Mouse (Mus musculus) forebrain, embryonic 16.5 days (tissue): ENCODE measurements around the gene P2rx3. TPM values are rescaled to one million over a fixed set of nuclear protein-coding genes. Genes with fewer than 3 reads are reported as not detected.

Experiments
- ATAC-seq: fragments of 200-750 bp; cut with Nextera tagmentation; 2 replicates; pipeline ENCODE4 v1.8.0; 2017; ENCODE audit warnings: mild to moderate bottlenecking, moderate library complexity
- H3K27ac ChIP-seq: fragments of 300-500 bp; sonication (generic); 2 replicates; pipeline ENCODE4 v1.5.1; 2014; ENCODE audit warnings: low read length, control low read depth
- H3K27me3 ChIP-seq: fragments of 300-500 bp; sonication (generic); replicated peaks from 2 replicates; pipeline ENCODE4 v1.6.1; 2014; ENCODE audit warnings: low read length; ENCODE audit not compliant: control insufficient read depth, insufficient read depth
- H3K36me3 ChIP-seq: fragments of 300-500 bp; sonication (generic); 2 replicates; pipeline ENCODE4 v1.6.1; 2014; ENCODE audit not compliant: control insufficient read depth, insufficient read depth
- H3K4me1 ChIP-seq: fragments of 300-500 bp; sonication (generic); replicated peaks from 2 replicates; pipeline ENCODE4 v1.6.1; 2014; ENCODE audit warnings: low read length; ENCODE audit not compliant: control insufficient read depth, insufficient read depth
- H3K4me2 ChIP-seq: fragments of 300-500 bp; sonication (generic); 2 replicates; pipeline ENCODE4 v1.6.1; 2014; ENCODE audit warnings: mild to moderate bottlenecking, low read length, control low read depth
- H3K4me3 ChIP-seq: fragments of 300-500 bp; sonication (generic); replicated peaks from 2 replicates; pipeline ENCODE4 v1.5.1; 2014; ENCODE audit warnings: mild to moderate bottlenecking, low read length, control low read depth
- H3K9ac ChIP-seq: fragments of 300-500 bp; sonication (generic); replicated peaks from 2 replicates; pipeline ENCODE4 v1.6.1; 2014; ENCODE audit warnings: low read depth, low read length, control low read depth
- H3K9me3 ChIP-seq: fragments of 300-500 bp; sonication (generic); 2 replicates; pipeline ENCODE4 v1.6.1; 2016; ENCODE audit warnings: low read length; ENCODE audit not compliant: control insufficient read depth
- WGBS: fragments of 180-500 bp; shearing (Covaris S2); extraction: QIAGEN DNeasy Blood & Tissue Kit; methylation state at CpG from one replicate; pipeline ENCODE4 v1.1.7; 2014; 5-methylcytosine and 5-hydroxymethylcytosine counted together
- polyA plus RNA-seq: library from polyadenylated mRNA; unstranded; fragments of >200 nt; fragmentation: Nextera tagmentation; extraction: Ambion mirVana; gene quantifications from 2 replicates; pipeline ENCODE4 v1.2.1, GENCODE M21; 2015

P2rx3 gene
- polyA plus RNA-seq, 1 experiment from 2014 or later: 1.1 TPM

DNA sequence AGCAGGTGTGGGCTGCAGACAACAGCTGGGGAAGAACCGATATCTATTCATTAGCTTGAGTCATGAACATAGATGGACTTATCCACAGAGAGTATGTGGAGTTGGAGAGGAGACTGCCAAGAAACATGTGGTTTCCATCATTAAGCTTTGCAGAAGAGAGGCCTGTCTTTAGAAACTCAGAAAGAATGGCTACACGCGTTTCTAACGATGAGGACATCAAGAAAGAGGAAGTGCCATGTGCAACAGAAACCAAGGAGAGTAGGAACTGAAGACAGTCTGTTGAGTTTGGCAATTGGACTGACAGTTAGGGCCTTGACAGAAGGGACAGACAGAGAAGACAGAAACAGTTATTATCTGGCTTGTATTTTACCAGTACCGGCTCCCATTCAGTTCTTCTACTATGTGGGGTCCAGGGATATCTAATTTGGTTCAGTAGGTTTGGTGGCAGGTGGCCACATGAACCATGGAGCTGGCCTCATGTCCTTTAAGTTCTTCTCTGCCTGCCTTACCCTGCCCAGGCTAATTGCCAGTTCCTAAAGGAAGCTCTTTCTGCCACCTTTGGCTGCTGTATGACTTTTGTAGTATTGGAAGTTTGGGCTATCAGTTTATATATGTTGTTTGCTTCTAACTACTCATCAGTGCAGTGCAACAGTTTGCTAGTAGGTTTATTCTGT is 69.8 kb downstream of the P2rx3 start:
- Histone ChIP-seq H3K9ac (no peak overlapping the region), H3K36me3 (no peaks in the 10 kb centered on the region), H3K4me1 (no peaks in the 10 kb centered on the region), H3K27ac (no peak overlapping the region), H3K27me3 (no peaks in the 10 kb centered on the region), H3K9me3 (no peaks in the 10 kb centered on the region), H3K4me2 (no peak overlapping the region), H3K4me3 (no peak overlapping the region)
- WGBS: 91% methylated on average over 5 of the region's 5 CpGs
- ATAC-seq: no peak

- no peak for ATAC-seq
- WGBS: 92% methylated on average over 7 of the region's 7 CpGs
- Histone ChIP-seq H3K9ac (no peak overlapping the region), H3K9me3 (no peaks in the 10 kb centered on the region), H3K4me1 (no peaks in the 10 kb centered on the region), H3K36me3 (no peaks in the 10 kb centered on the region), H3K4me2 (no peak overlapping the region), H3K4me3 (no peak overlapping the region), H3K27ac (no peak overlapping the region), H3K27me3 (no peaks in the 10 kb centered on the region)
Observed at GRCm38 (mm10) chr2:84964111-84964801, 73.0 kb downstream of the P2rx3 start.

DNA sequence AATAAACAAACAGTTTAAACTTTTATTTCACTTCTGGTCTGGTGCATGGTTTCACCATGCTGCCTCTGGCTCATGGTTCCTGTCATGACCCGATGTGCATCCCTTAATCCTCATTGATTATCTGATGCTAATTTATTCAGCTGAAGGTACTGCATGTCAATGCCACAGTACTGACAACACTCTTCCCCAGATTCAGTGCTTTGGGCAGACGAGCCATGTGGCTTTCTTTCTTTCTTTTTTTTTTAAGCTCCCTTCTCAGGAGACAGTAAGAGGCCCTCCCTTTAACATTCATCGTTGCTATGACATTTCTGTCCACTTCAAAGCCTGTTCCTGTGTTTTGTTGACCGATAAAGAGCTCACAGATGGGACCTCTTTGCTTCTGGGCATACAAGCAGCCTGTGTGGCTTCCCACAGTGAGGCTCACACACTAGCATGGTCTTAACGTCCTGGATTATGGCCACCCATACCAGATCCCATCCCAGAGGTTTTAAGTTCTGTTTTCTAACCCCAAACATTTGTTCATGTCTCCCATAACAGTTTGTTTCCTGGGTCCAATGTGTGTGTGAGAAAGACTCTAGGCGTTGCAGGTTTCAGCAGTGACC is 74.3 kb downstream of the P2rx3 start:
- ATAC-seq: no peak
- no peak overlapping the region for H3K4me2 ChIP-seq
- no peak overlapping the region for H3K9ac ChIP-seq
- H3K36me3 ChIP-seq: no peaks in the 10 kb centered on the region
- H3K4me3 ChIP-seq: no peak overlapping the region
- no peaks in the 10 kb centered on the region for H3K9me3 ChIP-seq
- WGBS: 32% methylated on average over 6 of the region's 6 CpGs
- no peaks in the 10 kb centered on the region for H3K4me1 ChIP-seq
- no peaks in the 10 kb centered on the region for H3K27me3 ChIP-seq
- H3K27ac ChIP-seq: no peak overlapping the region

DNA sequence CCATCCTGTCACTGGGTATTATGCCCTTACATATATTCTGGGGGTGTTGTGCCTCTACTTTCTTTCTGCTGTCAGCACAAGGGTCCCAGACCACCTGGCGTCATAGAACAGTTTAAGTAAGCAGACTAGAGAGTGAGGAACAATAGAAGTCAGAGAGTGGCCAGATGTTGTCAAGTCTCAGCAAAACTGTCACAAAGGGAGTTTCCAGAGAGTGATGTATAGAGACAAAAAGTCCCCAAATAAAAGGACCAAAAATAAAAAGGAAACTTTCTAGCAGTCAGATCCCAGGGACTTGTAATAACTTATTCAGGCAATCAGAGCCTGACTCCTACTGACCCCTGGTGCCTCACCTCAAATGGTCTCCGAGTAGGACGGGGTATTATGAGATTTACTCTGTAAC is 75.4 kb downstream of the P2rx3 start:
- Histone ChIP-seq H3K4me2 (no peak overlapping the region), H3K9ac (no peak overlapping the region)

GRCm38 (mm10) chr2:84961300-84961699 is 76.0 kb downstream of the P2rx3 start:
- Histone ChIP-seq H3K27ac (no peak overlapping the region), H3K4me3 (no peak overlapping the region), H3K9ac (no peak overlapping the region), H3K27me3 (no peaks in the 10 kb centered on the region), H3K36me3 (no peaks in the 10 kb centered on the region), H3K4me1 (no peaks in the 10 kb centered on the region), H3K9me3 (no peaks in the 10 kb centered on the region), H3K4me2 (no peak overlapping the region)
- ATAC-seq: no peak
- 94% methylated on average over 2 of the region's 2 CpGs for WGBS

More for the DNA sequence above, 75.4 kb downstream of the P2rx3 start:
- Histone ChIP-seq H3K4me1 (no peaks in the 10 kb centered on the region), H3K9me3 (no peaks in the 10 kb centered on the region), H3K27ac (no peak overlapping the region), H3K36me3 (no peaks in the 10 kb centered on the region), H3K27me3 (no peaks in the 10 kb centered on the region), H3K4me3 (no peak overlapping the region)
- WGBS: 70% methylated on average over 3 of the region's 3 CpGs
- ATAC-seq: no peak

DNA sequence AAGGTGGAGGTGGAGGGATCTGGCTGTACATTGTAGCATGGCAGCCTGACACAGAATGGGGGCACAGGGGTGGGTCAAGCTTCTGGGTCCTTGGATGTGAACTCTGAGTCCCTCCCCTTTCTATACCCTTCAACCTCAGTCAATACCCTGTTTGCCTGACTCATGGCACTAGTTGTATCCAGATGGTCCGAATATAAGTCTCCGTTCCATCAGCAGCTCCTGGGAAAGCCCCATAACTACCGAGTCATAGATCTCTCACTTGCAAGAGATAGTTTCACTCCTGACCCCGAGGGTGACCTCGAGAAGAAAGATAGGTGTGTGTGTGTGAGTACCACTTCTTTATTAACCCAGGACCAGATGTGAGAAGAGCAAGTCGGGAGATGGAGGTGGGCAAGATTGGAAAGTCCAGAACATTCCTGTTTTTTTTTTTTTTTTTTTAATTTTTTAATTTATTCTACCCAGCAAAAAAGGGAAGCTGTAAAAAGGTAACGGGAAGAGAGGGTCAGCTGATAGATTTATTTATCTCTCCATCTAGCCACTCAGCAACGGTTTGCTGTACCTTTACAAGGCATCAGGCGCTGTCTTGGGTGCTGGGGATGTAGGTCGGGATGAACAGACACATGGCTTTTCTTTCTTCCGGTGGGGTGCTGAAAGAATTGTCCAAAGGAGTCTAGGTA is 78.5 kb downstream of the P2rx3 start:
- Histone ChIP-seq H3K36me3 (no peaks in the 10 kb centered on the region), H3K9ac (no peak overlapping the region), H3K27ac (no peak overlapping the region), H3K4me2 (no peak overlapping the region), H3K27me3 (no peaks in the 10 kb centered on the region), H3K9me3 (no peaks in the 10 kb centered on the region), H3K4me1 (no peaks in the 10 kb centered on the region), H3K4me3 (no peak overlapping the region)
- 92% methylated on average over 11 of the region's 11 CpGs for WGBS
- ATAC-seq: no peak

DNA sequence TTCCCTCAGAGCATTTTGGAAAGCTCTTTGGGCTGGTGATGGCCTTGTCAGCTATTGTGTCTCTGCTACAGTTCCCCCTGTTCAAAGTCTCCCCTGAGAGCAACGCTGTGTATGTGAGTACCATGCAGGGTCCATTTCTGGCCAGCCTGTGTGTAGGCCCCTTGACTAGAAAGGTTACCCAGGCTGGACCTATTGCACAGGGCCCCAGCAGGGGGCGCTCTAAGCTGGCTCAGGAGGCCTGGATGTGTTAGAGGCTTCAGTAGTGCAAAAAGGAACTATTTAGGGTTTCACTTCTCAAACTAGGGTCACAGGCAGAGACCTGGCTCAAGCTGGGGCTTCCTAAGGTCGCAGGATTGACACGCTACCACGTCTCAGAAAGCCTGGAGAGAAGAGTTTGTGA is 81.0 kb downstream of the P2rx3 start:
- no peak overlapping the region for H3K27ac ChIP-seq
- no peak for ATAC-seq
- no peak overlapping the region for H3K9ac ChIP-seq
- H3K9me3 ChIP-seq: no peaks in the 10 kb centered on the region
- no peak overlapping the region for H3K4me3 ChIP-seq
- no peaks in the 10 kb centered on the region for H3K27me3 ChIP-seq
- no peak overlapping the region for H3K4me2 ChIP-seq
- H3K4me1 ChIP-seq: no peaks in the 10 kb centered on the region
- H3K36me3 ChIP-seq: no peaks in the 10 kb centered on the region
- WGBS: 57% methylated on average over 5 of the region's 5 CpGs

DNA sequence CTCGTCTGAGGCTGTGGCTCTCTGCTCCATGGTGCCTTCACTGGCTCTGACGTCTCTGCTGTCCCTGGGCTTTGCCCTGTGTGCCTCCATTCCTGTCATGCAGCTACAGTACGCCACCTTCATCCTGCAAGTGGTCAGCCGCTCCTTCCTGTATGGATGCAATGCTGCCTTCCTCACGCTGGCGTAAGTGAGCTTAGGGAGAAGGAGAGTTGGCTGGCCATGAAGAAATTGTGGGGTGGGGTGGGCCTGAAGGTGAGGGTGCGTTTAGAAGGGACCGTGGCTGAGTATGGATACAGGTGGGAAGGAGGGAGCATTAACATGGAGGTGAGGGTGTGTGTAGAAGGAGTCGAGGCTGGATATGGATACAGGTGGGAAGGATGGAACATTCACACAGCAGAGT is 81.8 kb downstream of the P2rx3 start:
- no peak overlapping the region for H3K4me2 ChIP-seq
- no peak overlapping the region for H3K9ac ChIP-seq
- no peaks in the 10 kb centered on the region for H3K36me3 ChIP-seq
- ATAC-seq: no peak
- no peaks in the 10 kb centered on the region for H3K9me3 ChIP-seq
- no peaks in the 10 kb centered on the region for H3K4me1 ChIP-seq
- no peak overlapping the region for H3K4me3 ChIP-seq
- no peak overlapping the region for H3K27ac ChIP-seq
- no peaks in the 10 kb centered on the region for H3K27me3 ChIP-seq
- 96% methylated on average over 9 of the region's 9 CpGs for WGBS

DNA sequence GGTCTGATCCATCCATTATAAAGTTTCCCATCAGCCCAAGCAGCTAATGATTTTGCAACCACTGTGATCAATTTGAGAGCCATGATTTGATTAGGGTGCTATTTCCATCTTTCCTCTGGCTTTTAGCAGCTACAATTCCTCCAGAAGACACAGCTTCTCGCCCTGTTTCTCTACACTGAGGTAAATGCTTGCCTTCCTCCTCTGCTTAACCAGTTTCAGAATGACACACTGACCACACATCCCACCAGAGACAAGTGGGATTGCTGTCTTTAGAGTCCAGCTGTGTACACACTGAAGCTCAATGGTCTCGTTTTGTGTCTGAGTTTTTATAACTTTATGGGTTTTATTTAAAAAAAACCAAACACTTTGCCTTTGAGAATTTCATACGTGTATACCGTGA is 84.6 kb downstream of the P2rx3 start:
- Histone ChIP-seq H3K9ac (no peak overlapping the region), H3K4me2 (no peak overlapping the region), H3K4me1 (peaks cover 3% of the 10 kb centered on the region; the same call in 1 of the 2 replicates), H3K27ac (no peak overlapping the region), H3K27me3 (no peaks in the 10 kb centered on the region), H3K4me3 (no peak overlapping the region), H3K36me3 (no peaks in the 10 kb centered on the region), H3K9me3 (no peaks in the 10 kb centered on the region)
- no peak for ATAC-seq
- WGBS: 85% methylated on average over 4 of the region's 4 CpGs
